Mouse (Mus musculus) neural tube, embryonic 14.5 days (tissue): ENCODE measurements around the gene Kif28. TPM values are rescaled to one million over a fixed set of nuclear protein-coding genes. Genes with fewer than 3 reads are reported as not detected.

Experiments
- polyA plus RNA-seq: library from polyadenylated mRNA; unstranded; fragments of >200 nt; fragmentation: Nextera tagmentation; extraction: Ambion mirVana; gene quantifications from 2 replicates; pipeline ENCODE4 v1.2.1, GENCODE M21; 2014

The Kif28 gene
- polyA plus RNA-seq, 1 experiment from 2014 or later, result not detected

Other genes with a start within 250 kb of the Kif28 start
- 24.8 and 25.6 TPM in 2 replicates for gene Smyd3, start 227.2 kb downstream of the Kif28 start, polyA plus RNA-seq
- 32.6 and 33.5 TPM in 2 replicates for gene Tfb2m, start 199.0 kb downstream of the Kif28 start, polyA plus RNA-seq
- gene Cnst, start 198.9 kb downstream of the Kif28 start, polyA plus RNA-seq, result 27.5 and 33.3 TPM in 2 replicates
- 184 and 186 TPM in 2 replicates for gene Sccpdh, start 77.1 kb downstream of the Kif28 start, polyA plus RNA-seq
- 0.21 TPM in 1 of 2 replicates, not detected in the other for gene Gm10518, start 58.1 kb upstream of the Kif28 start, polyA plus RNA-seq
- gene Ahctf1, start 58.4 kb upstream of the Kif28 start, polyA plus RNA-seq, result 23.4 and 23.6 TPM in 2 replicates
- 25.0 and 33.6 TPM in 2 replicates for gene Cdc42bpa, start 215.2 kb upstream of the Kif28 start, polyA plus RNA-seq